Mouse (Mus musculus) CD4-positive naive resting alpha-beta T cell, adult 76 days (primary cell): ENCODE measurements around the gene Gpr55. TPM values are rescaled to one million over a fixed set of nuclear protein-coding genes. Genes with fewer than 3 reads are reported as not detected.

Source experiments
- total RNA-seq: library from RNA; stranded (reverse); gene quantifications from one replicate; pipeline ENCODE4 v1.2.4, GENCODE M21; 2023

Gpr55 gene
- total RNA-seq, result 0.53 TPM

GRCm38 (mm10) chr1:85960873-85961272 lies at the start of gene Gpr55:
Gene Gpr55, minus strand, starts transcription at chr1:85961007.

GRCm38 (mm10) chr1:85928057-85928687 lies 32.6 kb downstream of the Gpr55 start, which contains the start of gene 4933407L21Rik:
Gene 4933407L21Rik, plus strand, starts transcription at chr1:85928483.

GRCm38 (mm10) chr1:85894231-85894747 lies 66.5 kb downstream of the Gpr55 start, which contains the start of gene Itm2c:
Gene Itm2c, plus strand, starts transcription at chr1:85894281.

Other genes with a start within 250 kb of the Gpr55 start
- 28.7 TPM for gene A630001G21Rik, start 182.4 kb downstream of the Gpr55 start, total RNA-seq
- 132 TPM for gene Cab39, start 167.6 kb downstream of the Gpr55 start, total RNA-seq
- gene Itm2c, start 66.7 kb downstream of the Gpr55 start, total RNA-seq, result 67.8 TPM
- gene 4933407L21Rik, start 32.5 kb downstream of the Gpr55 start, total RNA-seq, result 0.73 TPM
- gene Spata3, start 55.8 kb upstream of the Gpr55 start, total RNA-seq, result not detected
- 0.38 TPM for gene 2810459M11Rik, start 84.9 kb upstream of the Gpr55 start, total RNA-seq
- gene Psmd1, start 103.4 kb upstream of the Gpr55 start, total RNA-seq, result 46.4 TPM
- gene Htr2b, start 151.0 kb upstream of the Gpr55 start, total RNA-seq, result not detected
- not detected for gene Gm21972, start 172.6 kb upstream of the Gpr55 start, total RNA-seq
- 7.8 TPM for gene Armc9, start 193.8 kb upstream of the Gpr55 start, total RNA-seq